Mouse (Mus musculus): ENCODE data around the gene Fpr2. TPM values are rescaled to one million over a fixed set of nuclear protein-coding genes. Genes with fewer than 3 reads are reported as not detected.
"Not testable (repeated sequence)": the region's sequence is repeated elsewhere in the genome, so short reads cannot be mapped to it uniquely, and the experiment has no call there.

Fpr2 gene
- under 1 TPM in 1 of 2 experiments, not detected in 1; 0.69 TPM for polyA plus RNA-seq (2017; shearing (Covaris generic))

GRCm38 (mm10) chr17:17887774-17888248 lies at the start of gene Fpr2, which contains the start of gene Fpr3:
TSS of gene Fpr2 (plus strand) at chr17:17887824.
TSS of gene Fpr3 (plus strand) at chr17:17887852.
- no peak for ATAC-seq

GRCm38 (mm10) chr17:17837919-17838701 lies 49.5 kb upstream of the Fpr2 start:
- peak; percentile 98 for ATAC-seq

- no peak for ATAC-seq
Measured at GRCm38 (mm10) chr17:17839276-17839675, 48.3 kb upstream of the Fpr2 start.

- ATAC-seq = no peak
Measured at GRCm38 (mm10) chr17:17840796-17841195, 46.8 kb upstream of the Fpr2 start.

GRCm38 (mm10) chr17:17843534-17844261 lies 43.9 kb upstream of the Fpr2 start:
- ATAC-seq = no peak

GRCm38 (mm10) chr17:17844606-17845005 lies 43.0 kb upstream of the Fpr2 start:
- not testable (repeated sequence) for ATAC-seq

GRCm38 (mm10) chr17:17845187-17846027 lies 42.2 kb upstream of the Fpr2 start:
- ATAC-seq = no peak

- no peak for ATAC-seq
Measured at GRCm38 (mm10) chr17:17848988-17849387, 38.6 kb upstream of the Fpr2 start.

- ATAC-seq = no peak
Measured at GRCm38 (mm10) chr17:17849906-17850712, 37.5 kb upstream of the Fpr2 start.

GRCm38 (mm10) chr17:17855064-17855838 lies 32.4 kb upstream of the Fpr2 start, which contains the start of gene Has1:
TSS of gene Has1 (minus strand) at chr17:17855205.
- ATAC-seq = no peak

- ATAC-seq = no peak
Measured at GRCm38 (mm10) chr17:17856612-17857011, 31.0 kb upstream of the Fpr2 start.

GRCm38 (mm10) chr17:17857446-17857845 lies 30.2 kb upstream of the Fpr2 start:
- ATAC-seq = no peak

GRCm38 (mm10) chr17:17860110-17860509 lies 27.5 kb upstream of the Fpr2 start:
- peak; percentile 46 for ATAC-seq

GRCm38 (mm10) chr17:17862360-17862759 lies 25.3 kb upstream of the Fpr2 start:
- no peak for ATAC-seq

GRCm38 (mm10) chr17:17865168-17865567 lies 22.5 kb upstream of the Fpr2 start:
- no peak for ATAC-seq

GRCm38 (mm10) chr17:17866801-17867469 lies 20.7 kb upstream of the Fpr2 start:
- ATAC-seq = no peak

GRCm38 (mm10) chr17:17870892-17871550 lies 16.6 kb upstream of the Fpr2 start:
- ATAC-seq = no peak

- no peak for ATAC-seq
Measured at GRCm38 (mm10) chr17:17871697-17872096, 15.9 kb upstream of the Fpr2 start.

GRCm38 (mm10) chr17:17879347-17879746 lies 8.3 kb upstream of the Fpr2 start:
- no peak for ATAC-seq

GRCm38 (mm10) chr17:17882672-17883071 lies 5.0 kb upstream of the Fpr2 start:
- no peak for ATAC-seq
